Mouse (Mus musculus) neural tube, embryonic 13.5 days (tissue): Measurements from ENCODE around the gene Olfr1367. TPM values are rescaled to one million over a fixed set of nuclear protein-coding genes. Genes with fewer than 3 reads are reported as not detected.

ENCODE experiments used
- microRNA-seq: library from miRNA; unstranded; fragments of <30 nt; microRNA quantifications from one replicate; pipeline ENCODE4, GENCODE M21; 2016
- polyA plus RNA-seq: library from polyadenylated mRNA; unstranded; fragments of >200 nt; fragmentation: Nextera tagmentation; extraction: Ambion mirVana; gene quantifications from 2 replicates; pipeline ENCODE4 v1.2.1, GENCODE M21; 2015

Olfr1367 gene
- polyA plus RNA-seq, 1 experiment from 2014 or later = not detected

Small RNA genes within 50 kb of the gene (microRNA-seq; reads per million reads assigned to microRNA genes)
- not detected for gene Mir6942

Other genes with a start within 250 kb of the Olfr1367 start
- gene Olfr1369-ps1, start 235.4 kb upstream of the Olfr1367 start, polyA plus RNA-seq = not detected in 2 replicates
- not detected in 2 replicates for gene Olfr263, start 217.3 kb upstream of the Olfr1367 start, polyA plus RNA-seq
- not detected in 2 replicates for gene Olfr1368, start 201.0 kb upstream of the Olfr1367 start, polyA plus RNA-seq
- 82.9 and 88.9 TPM in 2 replicates for gene Trim27, start 167.5 kb upstream of the Olfr1367 start, polyA plus RNA-seq
- gene Gpx5, start 54.2 kb upstream of the Olfr1367 start, polyA plus RNA-seq = not detected in 2 replicates
- not detected in 2 replicates for gene Gpx6, start 34.8 kb upstream of the Olfr1367 start, polyA plus RNA-seq
- 13.8 and 14.4 TPM in 2 replicates for gene Zscan12, start 15.9 kb downstream of the Olfr1367 start, polyA plus RNA-seq
- 72.1 and 84.0 TPM in 2 replicates for gene Zkscan3, start 55.8 kb downstream of the Olfr1367 start, polyA plus RNA-seq
- gene Pgbd1, start 94.1 kb downstream of the Olfr1367 start, polyA plus RNA-seq = 3.4 and 3.9 TPM in 2 replicates
- gene Zscan26, start 106.8 kb downstream of the Olfr1367 start, polyA plus RNA-seq = 23.5 and 27.9 TPM in 2 replicates
- 3.2 and 3.9 TPM in 2 replicates for gene Nkapl, start 121.6 kb downstream of the Olfr1367 start, polyA plus RNA-seq
- 8.9 and 9.0 TPM in 2 replicates for gene Zkscan4, start 132.0 kb downstream of the Olfr1367 start, polyA plus RNA-seq
- gene Gm10065, start 132.5 kb downstream of the Olfr1367 start, polyA plus RNA-seq = not detected in 2 replicates
- gene AK157302, start 148.3 kb downstream of the Olfr1367 start, polyA plus RNA-seq = 0.71 and 0.96 TPM in 2 replicates
- 9.0 and 17.5 TPM in 2 replicates for gene Gm11273, start 154.5 kb downstream of the Olfr1367 start, polyA plus RNA-seq
- 5.2 and 5.6 TPM in 2 replicates for gene Zkscan8, start 184.2 kb downstream of the Olfr1367 start, polyA plus RNA-seq
- gene Olfr1366, start 195.9 kb downstream of the Olfr1367 start, polyA plus RNA-seq = 0.13 and 0.32 TPM in 2 replicates
- not detected in 2 replicates for gene Olfr1535, start 213.0 kb downstream of the Olfr1367 start, polyA plus RNA-seq
- not detected in 2 replicates for gene Olfr1364, start 234.8 kb downstream of the Olfr1367 start, polyA plus RNA-seq